Mouse (Mus musculus): ENCODE measurements around the gene Cdk15.

DNA sequence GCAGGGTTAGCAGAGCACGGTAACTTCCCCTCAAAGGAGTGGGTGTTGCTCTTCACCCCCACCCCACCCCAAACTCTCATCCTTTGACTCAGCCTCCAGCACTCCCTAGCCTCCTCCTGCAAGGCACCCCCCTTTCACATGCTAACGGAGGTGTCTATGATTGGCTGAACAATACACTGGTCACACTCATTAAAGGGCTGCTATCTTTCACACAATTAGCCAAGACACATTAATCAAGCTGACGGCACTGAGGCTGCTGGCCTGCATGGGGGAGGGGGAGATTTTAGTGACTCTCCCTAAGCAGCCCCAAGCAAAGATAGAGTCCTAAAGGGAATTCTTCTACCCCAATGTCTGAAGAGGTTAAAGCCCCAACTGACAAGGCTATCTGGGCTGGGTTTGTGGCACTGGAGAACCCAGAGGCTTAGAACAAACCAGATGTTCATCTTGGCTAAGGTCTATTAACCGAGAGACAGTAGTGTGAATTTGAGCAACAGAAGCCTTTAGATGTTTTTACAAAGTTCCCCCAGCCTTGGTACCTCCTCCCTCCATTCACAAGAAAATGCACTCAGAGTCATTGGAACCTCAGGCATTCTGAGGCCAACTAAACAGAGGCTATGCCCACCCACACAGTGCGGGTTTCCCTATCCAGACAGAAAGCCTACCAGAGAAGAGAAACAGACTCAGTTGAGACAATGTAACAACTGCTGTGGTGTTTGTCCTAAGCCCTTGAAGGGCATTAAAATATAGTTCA is 58.5 kb downstream of the Cdk15 start:
- TF ChIP-seq MAX (IDR thresholded peaks at IDR 0.05; ENCODE audit: low read depth) (no peak), POLR2A (IDR thresholded peaks at IDR 0.05; ENCODE audit: insufficient read length, low read depth) (no peak), POLR2AphosphoS2 (IDR thresholded peaks at IDR 0.05; ENCODE audit: insufficient read length, low read depth) (no peak), USF1 (IDR thresholded peaks at IDR 0.05; ENCODE audit: low read depth) (no peak), E2F4 (IDR thresholded peaks at IDR 0.05; ENCODE audit: insufficient read depth) (no peak), CEBPB (IDR thresholded peaks at IDR 0.05; ENCODE audit: insufficient read depth, poor library complexity, severe bottlenecking) (no peak), SRF (IDR thresholded peaks at IDR 0.05; ENCODE audit: control insufficient read depth, insufficient read length, low read depth) (no peak), TCF12 (IDR thresholded peaks at IDR 0.05; ENCODE audit: insufficient read depth, poor library complexity, severe bottlenecking) (no peak)
